Mouse (Mus musculus) thymus, postnatal 4 days (tissue): ENCODE measurements around the gene Zfp169.
"Not testable (repeated sequence)": the region's sequence is repeated elsewhere in the genome, so short reads cannot be mapped to it uniquely, and the experiment has no call there.

Experiments used
- DNase-seq: peaks from one replicate; pipeline ENCODE4 v3.0.0; 2021

Gene Zfp169

DNA sequence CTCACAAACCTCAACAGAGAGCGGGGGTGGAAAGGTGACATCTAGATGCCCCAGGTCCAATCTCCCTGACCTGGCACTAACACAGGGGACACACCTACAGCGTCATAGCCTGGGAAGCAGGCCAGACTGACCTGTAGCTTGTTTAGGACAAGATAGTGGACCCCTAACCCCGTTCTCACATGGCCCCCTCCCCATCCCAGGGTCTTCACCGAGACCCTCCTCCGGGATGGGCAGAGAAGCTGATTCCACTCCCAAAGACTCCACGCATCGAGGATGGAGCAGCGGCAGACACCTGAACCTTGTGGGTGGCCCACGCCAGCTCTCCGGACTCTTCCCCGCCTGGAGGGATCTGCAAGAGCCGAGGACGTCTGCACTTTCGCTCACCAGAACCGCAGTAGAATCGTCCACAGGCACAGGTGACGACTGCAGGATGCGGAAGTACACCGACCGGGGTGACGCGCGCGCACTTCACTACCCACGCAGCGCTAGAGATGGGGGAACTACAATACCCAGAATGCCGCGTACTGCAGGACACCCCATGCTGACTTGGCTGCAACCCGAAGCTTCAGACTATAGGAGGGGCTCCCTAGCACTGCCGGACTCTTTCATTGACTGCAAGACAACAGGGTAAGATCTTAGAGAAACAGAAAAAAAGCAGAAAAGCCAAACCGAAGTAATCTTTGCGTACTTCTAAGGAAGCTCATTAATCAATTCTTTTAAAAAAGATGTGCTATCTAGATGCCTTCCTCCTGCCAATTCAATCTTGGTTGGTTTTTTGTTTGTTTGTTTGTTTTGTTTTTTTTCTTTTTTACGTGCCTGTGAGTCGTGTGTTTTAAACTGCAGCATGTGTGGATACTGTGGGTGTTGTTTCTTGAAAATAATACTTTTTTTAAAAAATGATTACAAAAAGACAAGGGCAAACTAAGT lies at the start of gene Zfp169, which contains the start of gene A830005F24Rik:
Gene Zfp169, minus strand, starts transcription at position 449 of the 927 bp plus-strand sequence.
Gene A830005F24Rik, plus strand, starts transcription at position 568 of the 927 bp plus-strand sequence.
- peak; percentile 89 for DNase-seq

DNA sequence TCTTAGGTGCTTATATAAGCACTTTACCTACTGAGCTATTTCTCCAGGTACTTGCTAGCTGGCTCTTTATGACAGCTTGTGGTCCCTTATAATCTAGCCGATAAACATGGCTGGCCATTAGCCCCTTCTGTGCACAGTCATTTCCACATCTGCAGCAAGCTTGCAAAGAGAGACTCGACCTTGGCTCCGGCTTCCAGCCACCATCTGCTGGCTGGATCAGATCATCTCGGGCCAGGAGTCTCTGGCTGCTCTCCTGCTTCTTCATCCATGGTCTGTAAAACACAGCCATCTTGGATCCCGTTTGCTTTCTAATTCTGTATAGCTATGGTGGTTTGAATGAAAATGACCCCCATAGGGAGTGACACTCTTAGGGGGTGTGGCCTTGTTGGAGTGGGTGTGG lies 49.1 kb upstream of the Zfp169 start:
- DNase-seq: no peak

DNA sequence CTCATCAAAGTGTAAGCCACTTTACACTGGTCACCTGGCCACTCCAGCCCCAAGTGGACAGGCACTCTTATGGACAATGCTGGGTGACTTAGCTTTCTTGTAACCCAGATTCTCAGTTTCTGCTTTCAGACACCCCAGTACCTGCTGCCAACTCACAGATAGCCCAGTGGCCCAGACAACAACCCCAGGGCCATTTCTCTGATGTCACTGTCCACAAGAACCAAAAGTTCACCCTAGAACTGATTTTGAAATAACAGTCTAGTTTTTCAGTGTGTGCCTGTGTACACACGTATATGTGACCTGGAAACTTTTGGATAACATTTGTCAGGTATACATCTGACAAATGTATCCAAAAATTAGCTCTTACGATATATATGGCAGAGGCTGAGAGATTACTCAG lies 48.2 kb upstream of the Zfp169 start:
- no peak for DNase-seq

DNA sequence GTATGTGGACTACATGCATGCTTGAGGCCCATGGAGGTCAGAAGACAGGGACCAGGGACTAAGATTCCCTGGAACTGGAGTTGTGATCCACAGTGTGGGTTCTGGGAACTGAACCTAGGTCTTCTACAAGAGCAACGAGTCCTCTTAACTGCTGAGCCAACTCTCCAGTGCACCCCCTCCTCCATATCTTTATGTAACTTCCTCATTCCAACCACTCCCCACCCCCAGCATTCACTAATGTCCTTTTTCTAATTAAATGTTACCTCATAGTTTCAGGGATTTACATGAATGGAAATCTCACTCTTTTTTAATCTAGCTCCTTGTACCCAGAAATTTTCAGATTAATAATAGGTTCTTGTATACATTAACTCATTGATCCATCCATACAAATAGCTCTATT lies 42.7 kb upstream of the Zfp169 start:
- no peak for DNase-seq

DNA sequence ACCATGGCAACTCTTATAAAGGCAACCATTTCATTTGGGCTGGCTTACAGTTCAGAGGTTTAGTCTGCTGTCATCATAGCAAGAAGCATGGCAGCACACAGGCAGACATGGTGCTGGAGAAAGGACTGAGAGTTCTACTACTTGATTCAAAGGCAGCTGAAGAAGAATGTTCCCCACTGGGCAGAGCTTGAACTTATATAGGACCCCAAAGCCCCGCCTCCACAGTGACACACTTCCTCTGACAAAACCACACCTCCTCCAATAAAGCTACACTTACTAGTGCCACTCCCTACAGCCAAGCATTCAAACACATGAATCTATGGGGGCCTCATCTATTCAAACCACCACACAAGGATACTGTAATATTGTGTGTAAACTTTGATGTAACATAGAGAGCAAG lies 41.3 kb upstream of the Zfp169 start:
- DNase-seq: no peak

DNA sequence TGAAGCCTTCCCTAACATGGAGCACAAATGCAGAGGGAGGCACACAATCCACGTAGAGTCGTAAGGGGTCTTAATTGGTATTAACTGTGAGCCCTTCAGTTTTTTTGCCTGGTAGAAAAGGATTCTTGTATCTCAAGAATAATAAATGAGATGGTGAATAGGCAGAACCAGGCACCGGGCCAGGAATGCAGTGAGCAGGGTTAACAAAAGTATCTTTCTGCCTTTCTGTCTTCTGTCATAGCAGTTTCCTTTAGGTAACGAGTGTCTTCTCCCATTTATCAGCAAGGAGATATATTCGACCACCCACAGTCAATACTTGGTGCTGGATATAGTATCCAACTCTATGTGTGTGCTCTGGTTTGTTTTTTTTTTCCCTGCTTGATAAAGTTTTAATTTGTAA lies 40.3 kb upstream of the Zfp169 start:
- no peak for DNase-seq

DNA sequence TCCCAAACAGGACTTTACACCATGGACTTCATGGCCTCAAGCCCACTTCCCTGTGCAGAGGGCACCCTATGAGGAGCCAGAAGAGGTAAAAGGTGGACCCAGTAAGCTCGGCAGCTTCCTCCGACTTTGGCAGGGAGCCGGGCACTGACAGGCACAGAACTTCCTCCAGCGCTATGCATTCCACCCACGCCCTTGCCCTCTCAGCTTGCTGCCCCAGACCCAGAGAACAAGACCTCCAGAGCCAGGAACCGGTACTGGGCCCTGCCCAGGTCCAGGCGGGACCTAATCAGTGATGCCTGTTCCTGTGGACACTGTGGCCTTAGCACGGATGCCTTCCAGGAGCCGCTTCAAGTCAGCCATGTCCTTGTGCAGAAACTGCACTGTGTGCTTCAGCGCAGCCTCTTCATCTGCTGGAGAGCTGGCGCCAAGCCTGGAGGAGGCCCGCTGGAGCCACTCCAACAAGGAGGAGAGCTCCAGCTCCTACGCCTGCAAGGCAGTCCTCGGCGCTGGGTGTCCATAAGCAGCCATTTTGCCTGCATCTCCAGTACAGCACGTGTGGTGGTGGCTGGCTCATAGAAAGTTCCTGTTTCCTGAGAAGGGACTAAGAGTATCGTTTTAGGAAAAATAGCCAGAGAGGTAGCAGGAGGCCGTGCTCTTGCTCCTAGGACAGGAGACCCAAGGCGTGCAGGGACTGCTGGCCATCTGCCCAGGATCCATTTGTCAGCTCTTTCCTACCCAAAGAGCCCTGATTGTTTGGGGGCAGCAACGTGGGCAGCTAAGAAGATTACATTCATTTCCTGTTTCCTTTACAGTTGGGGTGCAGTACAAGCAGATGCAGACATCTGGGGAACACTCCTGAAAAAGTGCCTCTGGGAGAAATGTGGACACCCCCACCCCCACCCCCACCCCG lies 39.2 kb upstream of the Zfp169 start:
- DNase-seq: no peak

DNA sequence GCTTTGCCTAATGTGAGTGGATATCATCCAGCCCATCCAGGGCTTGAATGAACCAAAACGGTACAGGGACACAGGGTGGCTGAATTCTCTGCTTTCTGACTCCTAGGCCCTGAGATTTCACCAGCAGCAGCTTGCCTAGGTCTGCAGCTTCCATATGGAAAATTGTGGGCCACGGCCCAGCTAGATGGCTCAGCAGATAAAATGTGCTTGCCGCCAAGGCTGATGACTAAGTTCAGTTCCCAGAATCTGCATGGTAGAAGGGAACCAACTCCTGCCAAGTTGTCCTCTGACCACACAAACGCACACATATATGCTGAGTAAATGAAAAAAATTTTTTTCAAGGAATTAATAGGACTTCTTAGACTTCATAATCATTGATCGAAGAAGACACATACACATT lies 35.0 kb upstream of the Zfp169 start:
- no peak for DNase-seq

DNA sequence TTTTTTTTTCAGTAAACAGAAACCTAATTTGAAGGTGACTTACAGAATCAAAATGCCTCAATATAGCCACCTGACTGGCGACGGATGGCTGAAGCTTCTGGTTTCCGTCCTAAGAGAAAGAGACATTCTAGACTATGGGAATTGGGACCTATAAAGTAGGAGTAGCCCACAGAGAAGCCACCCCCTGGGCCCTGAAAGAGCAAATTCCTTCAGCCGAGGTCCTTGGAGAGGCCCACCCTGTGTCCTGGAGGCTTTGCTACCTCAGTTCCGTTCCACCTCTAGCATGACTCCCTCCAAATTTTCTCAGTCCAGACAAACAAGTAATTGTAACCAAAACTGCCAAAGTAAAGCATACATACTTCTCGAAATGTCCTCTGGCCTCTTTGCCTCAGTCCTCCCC lies 34.4 kb upstream of the Zfp169 start:
- no peak for DNase-seq

DNA sequence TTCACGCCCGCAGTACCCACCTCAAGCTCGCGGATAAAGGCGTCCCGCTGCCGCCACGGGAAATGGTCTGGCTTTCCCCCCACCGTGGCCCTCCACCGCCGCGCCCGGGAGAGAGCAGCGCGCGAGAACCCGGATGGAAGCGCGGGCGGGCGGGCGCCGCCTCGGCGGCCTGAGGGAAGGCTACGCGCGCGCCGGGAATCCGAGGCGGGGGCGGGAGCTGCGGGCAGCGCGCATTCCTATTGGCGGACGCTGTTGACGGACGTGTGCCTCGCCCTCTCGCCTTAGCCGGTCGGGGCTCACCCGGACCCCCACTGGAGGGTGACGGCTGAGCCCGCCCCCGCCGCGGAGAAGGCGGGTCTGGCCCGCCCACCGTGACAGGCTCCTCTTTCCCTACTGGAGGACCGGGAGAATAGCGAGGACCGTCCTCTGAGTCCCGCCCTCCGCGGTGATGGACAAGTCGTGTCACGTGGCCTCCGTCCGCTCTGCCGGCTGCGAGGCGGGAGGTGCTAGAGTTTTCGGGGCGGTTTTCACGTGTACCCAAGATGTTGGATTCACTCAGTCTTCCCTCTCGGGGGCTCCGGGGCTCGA lies 33.2 kb upstream of the Zfp169 start:
- DNase-seq: peak; percentile 97

DNA sequence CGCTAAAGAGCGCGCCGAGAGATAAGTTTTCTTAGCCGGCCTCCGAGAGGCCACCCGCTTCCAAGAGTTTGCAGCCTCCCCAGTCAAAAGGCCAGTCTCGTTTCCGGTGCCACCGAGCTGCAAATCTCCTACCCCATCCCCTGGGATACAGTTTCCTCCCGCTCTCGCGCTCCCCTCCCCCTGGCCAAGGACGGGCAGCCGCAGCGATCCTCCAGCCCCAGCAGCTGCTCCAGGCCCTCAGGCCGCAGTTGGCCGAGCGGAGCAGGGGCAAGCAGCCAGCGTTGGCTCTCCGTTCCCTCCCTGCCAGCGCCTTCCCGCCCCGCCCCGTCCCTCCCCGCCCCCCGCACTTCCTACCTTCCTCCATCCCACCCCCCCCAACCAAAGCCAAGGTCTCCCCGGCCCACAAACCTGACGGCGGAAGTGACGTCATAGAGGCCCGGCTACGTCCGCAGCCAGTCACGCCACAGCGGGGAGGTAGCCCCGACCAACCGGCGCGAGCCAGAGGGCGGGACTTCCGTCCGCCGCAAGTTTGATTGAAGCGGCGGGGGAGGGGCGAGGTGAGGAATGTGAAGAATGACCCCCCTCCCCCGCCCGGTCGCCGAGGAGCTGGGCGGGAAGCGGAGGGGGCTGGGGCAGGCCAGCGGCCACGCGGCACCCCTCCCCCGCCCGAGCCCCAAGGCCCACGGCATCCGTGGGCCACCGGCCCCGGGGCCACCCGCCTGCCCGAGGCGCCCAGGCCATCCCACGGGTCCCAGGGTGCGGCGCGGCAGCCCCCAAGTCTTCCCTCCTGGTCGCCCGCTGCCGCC lies 32.4 kb upstream of the Zfp169 start:
- DNase-seq: peak; percentile 98

DNA sequence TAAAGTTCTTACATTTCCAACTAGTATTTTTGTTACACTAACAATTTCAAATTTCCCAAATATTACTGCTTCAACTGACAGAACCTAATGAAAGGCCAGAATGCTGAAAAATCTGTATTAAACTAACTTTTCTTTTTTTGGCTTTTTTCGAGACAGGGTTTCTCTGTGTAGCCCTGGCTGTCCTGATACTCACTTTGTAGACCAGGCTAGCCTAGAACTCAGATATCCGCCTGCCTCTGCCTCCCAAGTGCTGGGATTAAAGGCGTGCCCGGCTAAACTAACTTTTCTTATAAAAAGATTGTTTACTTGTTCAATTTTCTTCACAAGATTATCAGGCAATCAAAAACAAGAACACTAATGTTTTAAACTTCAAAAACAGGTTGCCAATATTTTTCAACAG lies 31.6 kb upstream of the Zfp169 start:
- no peak for DNase-seq

DNA sequence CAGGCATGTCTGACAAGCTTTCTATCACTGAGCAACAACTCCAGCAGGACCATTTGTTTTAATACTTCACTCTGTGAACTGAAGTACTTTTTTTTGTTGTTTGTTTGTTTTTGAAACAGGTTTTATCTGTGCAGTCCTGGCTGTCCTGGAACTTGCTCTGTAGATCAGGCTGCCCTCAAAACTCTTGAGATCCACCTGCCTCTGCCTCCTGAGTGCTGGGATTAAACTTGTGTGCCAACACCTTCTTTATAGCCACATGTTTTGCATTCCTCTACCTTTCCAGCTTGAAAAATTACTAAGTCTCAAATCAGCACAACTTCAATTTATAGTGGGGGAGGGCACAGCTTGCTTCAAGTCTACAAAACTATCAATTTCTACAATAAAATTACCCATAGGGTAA lies 31.1 kb upstream of the Zfp169 start:
- no peak for DNase-seq

DNA sequence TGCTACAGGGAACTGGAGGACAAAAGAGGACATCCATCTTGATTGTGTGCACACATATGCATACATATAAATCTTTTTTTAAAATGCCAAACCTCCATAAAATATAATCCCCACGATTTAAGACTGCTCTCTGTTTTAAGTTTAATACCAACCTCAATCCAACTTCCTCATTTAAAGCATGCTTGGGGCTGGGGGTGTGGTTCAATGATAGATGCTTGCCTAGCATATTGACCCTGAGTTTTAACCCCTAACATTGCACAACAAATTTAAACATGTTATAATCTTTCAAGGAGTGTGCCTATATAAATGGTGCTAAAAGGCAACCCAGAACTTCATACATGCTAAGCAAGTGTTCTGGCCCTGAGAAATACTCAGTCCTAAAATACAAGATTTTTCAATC lies 27.2 kb upstream of the Zfp169 start:
- no peak for DNase-seq

DNA sequence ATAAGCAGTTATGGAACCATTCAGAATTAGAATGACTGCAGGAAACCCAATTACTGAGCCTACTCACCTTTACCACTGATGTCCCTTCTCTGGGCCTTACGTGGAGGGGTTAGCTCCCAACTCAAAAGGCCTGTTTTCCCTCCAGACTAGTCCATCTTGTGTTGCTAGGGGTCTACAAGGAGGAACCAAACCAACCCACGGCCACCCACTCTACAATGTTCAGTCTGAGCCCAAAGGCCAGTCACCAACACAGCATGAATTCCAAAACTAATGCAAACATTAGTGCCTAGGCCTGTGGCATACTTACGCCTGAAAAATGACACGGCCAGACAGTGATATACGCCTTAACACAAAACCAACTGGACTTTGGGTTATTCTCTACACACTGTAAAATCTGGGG lies 20.2 kb upstream of the Zfp169 start:
- DNase-seq: no peak

DNA sequence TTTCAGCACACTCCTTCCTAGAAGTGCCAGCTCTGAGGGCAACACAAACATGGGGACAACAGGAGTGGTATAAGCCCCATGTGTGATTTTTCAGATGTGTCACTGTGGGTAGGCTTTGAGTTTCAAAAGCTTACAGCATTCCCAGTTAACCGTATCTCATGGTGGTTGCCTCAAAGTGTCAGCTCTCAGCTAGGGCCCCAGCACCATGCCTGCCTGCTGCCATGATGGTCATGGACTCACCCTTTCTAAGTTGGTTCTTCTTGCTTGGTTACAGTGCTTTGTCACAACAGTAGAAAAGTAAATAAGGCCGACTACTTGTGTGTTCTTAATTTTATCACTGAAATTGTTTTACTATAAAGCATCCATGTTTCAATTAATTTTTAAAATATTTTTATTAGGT lies 18.2 kb upstream of the Zfp169 start:
- DNase-seq: no peak

DNA sequence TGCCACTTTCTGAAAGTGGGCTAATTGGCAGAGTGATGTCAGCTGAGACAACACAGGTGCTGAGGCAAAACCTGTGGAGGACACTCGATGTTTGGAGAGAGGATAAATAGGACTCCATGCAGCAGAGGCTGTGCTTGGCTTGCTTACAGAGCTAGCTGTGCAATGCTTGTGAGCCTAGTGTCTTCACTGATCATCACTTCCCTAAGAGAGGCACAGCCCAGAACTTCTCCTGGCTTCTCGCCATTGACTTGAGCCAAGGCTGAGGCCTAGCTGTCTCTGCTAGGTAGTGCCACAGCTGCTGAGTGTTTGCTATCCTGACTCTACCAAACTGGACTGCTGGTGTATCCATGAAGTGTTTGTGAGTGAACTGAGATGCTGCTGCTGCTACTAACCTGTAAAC lies 17.4 kb upstream of the Zfp169 start:
- no peak for DNase-seq

DNA sequence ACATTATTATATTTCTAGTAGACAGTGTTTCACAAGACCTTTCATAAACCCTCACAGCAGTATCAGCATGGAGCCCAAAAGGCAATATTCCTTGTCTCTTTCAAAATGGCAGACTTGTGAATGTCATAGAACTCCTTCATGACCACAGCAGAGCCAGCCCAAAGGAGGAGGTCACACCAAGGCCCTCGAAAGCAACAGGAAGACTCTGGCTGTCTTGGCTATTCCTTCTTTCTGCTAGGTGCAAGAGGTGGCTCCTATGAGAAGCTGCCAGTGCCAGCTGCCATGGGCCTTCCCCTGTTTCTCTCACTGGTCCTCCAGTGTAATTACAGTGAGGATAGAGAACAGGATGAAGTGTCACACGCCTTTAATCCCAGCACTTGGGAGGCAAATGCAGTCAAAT lies 15.8 kb upstream of the Zfp169 start:
- no peak for DNase-seq

DNA sequence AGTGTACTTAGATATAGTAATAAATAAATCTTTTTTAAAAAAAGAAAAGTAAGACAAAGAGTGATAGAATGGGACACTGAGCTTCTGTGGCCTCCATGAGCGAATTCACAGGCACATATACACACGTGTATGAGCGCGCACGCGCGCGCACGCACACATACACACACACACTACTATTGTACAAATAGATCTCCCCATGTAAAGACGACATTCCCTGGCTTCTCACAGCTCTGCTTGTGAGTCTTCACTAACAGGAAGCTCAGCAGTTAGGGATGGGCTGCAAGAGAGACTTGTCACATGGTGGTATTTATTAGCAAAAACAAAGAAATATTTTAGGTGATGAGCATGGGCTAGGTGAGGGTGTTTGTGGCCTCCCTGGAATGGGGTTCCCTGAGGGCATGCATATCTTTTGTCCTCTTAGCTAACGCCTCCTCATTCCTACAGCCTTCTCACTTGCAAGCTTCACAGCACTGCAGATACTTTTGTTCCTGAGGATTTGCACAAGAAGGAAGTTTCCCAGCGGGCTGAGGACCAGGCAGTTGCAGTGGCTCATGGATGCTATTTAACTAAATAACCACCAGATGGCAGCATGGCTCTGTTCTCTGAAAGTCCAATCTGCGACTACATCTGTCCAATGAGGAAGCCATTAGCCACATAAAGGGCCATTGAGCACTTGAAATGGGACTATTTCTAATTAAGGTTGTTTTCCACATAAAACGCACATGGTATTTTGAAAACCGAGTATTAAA lies 15.0 kb upstream of the Zfp169 start:
- peak; percentile 45 for DNase-seq

DNA sequence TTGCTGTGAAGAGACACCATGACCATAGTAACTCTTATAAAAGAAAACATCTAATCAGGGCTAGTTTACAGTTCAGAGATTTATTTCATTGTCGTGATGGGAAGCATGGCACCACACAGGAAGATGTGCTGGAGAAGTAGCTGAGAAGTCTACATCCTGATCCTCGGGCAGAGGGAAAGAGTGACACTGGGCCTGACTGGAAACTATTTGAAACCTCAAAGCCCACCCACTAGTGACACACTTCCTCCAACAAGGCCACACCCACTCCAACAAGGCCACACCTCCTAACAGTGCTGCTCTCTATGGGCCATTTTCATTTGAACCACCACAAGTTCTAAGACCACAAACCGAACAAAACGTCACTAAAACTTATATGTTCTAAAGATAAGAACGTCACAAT lies 12.5 kb upstream of the Zfp169 start:
- no peak for DNase-seq

DNA sequence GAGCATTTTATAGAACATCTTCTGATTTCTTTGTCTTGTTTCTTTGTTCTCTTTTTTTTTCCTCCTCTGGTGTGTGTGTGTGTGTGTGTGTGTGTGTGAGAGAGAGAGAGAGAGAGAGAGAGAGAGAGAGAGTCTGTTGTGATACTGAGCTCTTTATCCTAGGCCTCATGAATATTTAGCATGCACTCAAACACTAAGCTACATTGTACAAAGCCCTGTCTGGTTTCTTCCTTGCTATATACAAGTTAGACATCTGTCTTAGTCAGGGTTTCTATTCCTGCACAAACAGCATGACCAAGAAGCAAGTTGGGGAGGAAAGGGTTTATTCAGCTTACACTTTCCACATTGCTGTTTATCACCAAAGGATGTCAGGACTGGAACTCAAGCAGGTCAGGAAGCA lies 5.9 kb upstream of the Zfp169 start:
- not testable (repeated sequence) for DNase-seq

DNA sequence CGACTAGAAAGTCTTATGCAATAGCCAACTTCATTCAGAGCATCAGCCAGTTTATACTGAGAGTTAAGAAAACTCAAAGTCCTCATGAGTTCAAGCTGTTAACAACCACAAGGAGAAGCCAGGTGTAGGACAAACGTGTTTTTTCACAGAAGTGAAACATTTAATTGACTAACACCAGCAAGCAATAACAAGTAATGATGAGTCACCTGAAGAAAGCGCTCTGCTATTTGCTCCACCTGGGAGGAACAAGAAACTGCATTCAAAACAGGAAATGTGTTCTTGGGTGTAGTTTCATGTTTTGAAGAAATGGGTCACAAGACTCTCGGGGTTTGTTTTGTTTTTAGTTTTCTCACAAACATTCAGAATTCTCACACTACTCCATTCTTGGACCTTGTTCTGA lies 2.6 kb upstream of the Zfp169 start:
- DNase-seq: no peak
